Mouse (Mus musculus) kidney, postnatal 4 days (tissue): ENCODE data around the gene Dok4.
"Not testable (repeated sequence)": the region's sequence is repeated elsewhere in the genome, so short reads cannot be mapped to it uniquely, and the experiment has no call there.

Source experiments
- DNase-seq, 2 experiments: peaks; one replicate each; pipeline ENCODE4 v3.0.0; 2021; ENCODE audit warnings: mixed read lengths in 2 of 2

The Dok4 gene

GRCm38 (mm10) chr8:94876820-94877219 is 690 bp upstream of the Dok4 start:
- no peak for DNase-seq

- DNase-seq: no peak
Measured at GRCm38 (mm10) chr8:94875871-94876150, 319 bp downstream of the Dok4 start.

GRCm38 (mm10) chr8:94875096-94875870 is 847 bp downstream of the Dok4 start:
- peak in 1 of 2 experiments; percentile 38 for DNase-seq

- peak; percentile 84 to 87 for DNase-seq
Measured at GRCm38 (mm10) chr8:94874358-94874757, 1.8 kb downstream of the Dok4 start.

GRCm38 (mm10) chr8:94872576-94872975 is 3.6 kb downstream of the Dok4 start:
- DNase-seq: no peak

GRCm38 (mm10) chr8:94872156-94872555 is 4.0 kb downstream of the Dok4 start:
- DNase-seq: no peak

- DNase-seq: peak; percentile 76 to 83
Measured at GRCm38 (mm10) chr8:94871108-94871894, 4.8 kb downstream of the Dok4 start.

- peak in 1 of 2 experiments; percentile 51 for DNase-seq
Measured at GRCm38 (mm10) chr8:94870474-94871107, 5.5 kb downstream of the Dok4 start.

- DNase-seq: no peak
Measured at GRCm38 (mm10) chr8:94870003-94870402, 6.1 kb downstream of the Dok4 start.

GRCm38 (mm10) chr8:94869146-94869545 is 7.0 kb downstream of the Dok4 start:
- DNase-seq: no peak

- DNase-seq: no peak
Measured at GRCm38 (mm10) chr8:94866921-94867320, 9.2 kb downstream of the Dok4 start.

- no peak for DNase-seq
Measured at GRCm38 (mm10) chr8:94865292-94865691, 10.8 kb downstream of the Dok4 start.

- DNase-seq: no peak
Measured at GRCm38 (mm10) chr8:94863897-94864673, 12.0 kb downstream of the Dok4 start.

GRCm38 (mm10) chr8:94862487-94863220 is 13.5 kb downstream of the Dok4 start:
- peak in 1 of 2 experiments; percentile 48 for DNase-seq

- peak; percentile 83 to 87 for DNase-seq
Measured at GRCm38 (mm10) chr8:94861352-94861910, 14.7 kb downstream of the Dok4 start.

GRCm38 (mm10) chr8:94857346-94858173 is 18.6 kb downstream of the Dok4 start, which contains the start of gene Polr2c:
Gene Polr2c (plus strand): TSS chr8:94857450.
- peak; percentile 95 for DNase-seq

- DNase-seq: no peak
Measured at GRCm38 (mm10) chr8:94857011-94857345, 19.2 kb downstream of the Dok4 start.

GRCm38 (mm10) chr8:94854761-94855160 is 21.4 kb downstream of the Dok4 start:
- not testable (repeated sequence) for DNase-seq

GRCm38 (mm10) chr8:94850049-94850448 is 26.1 kb downstream of the Dok4 start:
- no peak for DNase-seq

GRCm38 (mm10) chr8:94841183-94841582 is 34.9 kb downstream of the Dok4 start:
- DNase-seq: no peak

GRCm38 (mm10) chr8:94838600-94838999 is 37.5 kb downstream of the Dok4 start:
- DNase-seq: peak; percentile 70 to 83
